Mouse (Mus musculus) layer of hippocampus, postnatal 14 days (tissue): ENCODE measurements around the gene Coro1c. TPM values are rescaled to one million over a fixed set of nuclear protein-coding genes. Genes with fewer than 3 reads are reported as not detected.

ENCODE experiments used
- DNase-seq, 2 experiments: peaks; one replicate each; pipeline ENCODE4 v3.0.0; 2021 to 2022; ENCODE audit warnings: low spot score in 2 of 2, mixed read lengths in 1 of 2
- long read RNA-seq, 2 experiments: library from polyadenylated mRNA; stranded (forward); transcript quantifications; one replicate each; pipeline ENCODE4 v2.0.0; 2021
- total RNA-seq, 2 experiments: library from RNA; stranded (reverse); gene quantifications; 2 replicates each; pipeline ENCODE4 v1.2.3; 2021

Coro1c gene
- 10 to 100 TPM; 87.9 to 94.2 TPM for total RNA-seq
- long read RNA-seq, experiment 1, transcript Coro1c-201 (11 exons, 3,491 nt) = major isoform, 26 of 40 reads
- long read RNA-seq, experiment 1, partial matches to known transcripts = 8 of 40 reads
- long read RNA-seq, experiment 1, other reads (novel, unspliced or antisense) = 6 of 40 reads
- long read RNA-seq, experiment 2, transcript Coro1c-201 (11 exons, 3,491 nt) = major isoform, 39 of 56 reads
- long read RNA-seq, experiment 2, partial matches to known transcripts = 13 of 56 reads
- long read RNA-seq, experiment 2, other reads (novel, unspliced or antisense) = 4 of 56 reads

GRCm38 (mm10) chr5:113908592-113909441 lies at the start of gene Coro1c:
TSS of gene Coro1c (minus strand) at chr5:113908758.
- DNase-seq = peak; percentile 98 to 99

- peak; percentile 72 to 78 for DNase-seq
These were observed 48.0 kb upstream of the Coro1c start for GRCm38 (mm10) chr5:113956510-113956909.

DNA sequence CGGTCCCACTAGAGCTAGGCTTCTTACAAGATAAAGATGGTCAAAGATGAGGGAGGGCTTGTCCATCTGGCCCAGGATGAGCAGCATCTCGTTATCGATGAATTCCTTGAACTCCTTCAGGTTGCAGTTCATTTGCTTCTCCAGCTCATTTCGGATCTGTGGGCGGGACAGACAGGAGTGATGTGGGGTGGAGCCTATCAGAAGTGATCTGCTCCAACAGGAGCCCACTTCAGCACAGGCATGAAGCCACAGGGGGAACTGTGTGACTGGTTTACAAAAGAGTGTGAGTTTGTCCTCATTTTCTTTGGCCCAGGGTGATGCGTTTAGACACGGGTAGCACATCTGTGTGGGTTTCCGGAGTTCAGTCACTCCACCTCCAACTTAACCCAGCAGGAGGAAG lies 47.1 kb upstream of the Coro1c start:
- DNase-seq = no peak

- DNase-seq = no peak
These were observed 46.7 kb upstream of the Coro1c start for GRCm38 (mm10) chr5:113955281-113955680.

DNA sequence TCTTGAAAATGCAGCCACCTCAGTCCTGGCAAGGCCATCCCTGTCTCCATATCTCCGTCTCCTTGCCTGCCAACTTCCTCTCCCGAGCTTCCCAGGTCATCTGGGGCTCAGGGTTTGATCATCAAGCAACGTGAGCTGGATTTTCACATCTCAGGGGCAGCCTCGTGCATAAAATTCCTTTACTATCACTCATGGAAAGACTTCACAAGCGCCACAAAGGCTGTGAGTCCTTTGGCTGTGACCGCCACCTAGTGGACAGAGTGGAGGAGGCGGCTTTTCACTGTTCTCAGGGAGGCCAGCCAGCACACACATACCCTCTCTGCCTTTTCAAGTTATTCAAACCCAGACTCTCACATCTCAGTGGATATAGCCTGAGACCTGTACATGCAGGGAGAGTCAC lies 45.9 kb upstream of the Coro1c start:
- peak; percentile 85 to 87 for DNase-seq

GRCm38 (mm10) chr5:113952519-113952918 lies 44.0 kb upstream of the Coro1c start:
- DNase-seq = no peak

- DNase-seq = no peak
These were observed 43.1 kb upstream of the Coro1c start for GRCm38 (mm10) chr5:113951693-113952071.

- DNase-seq = no peak
These were observed 42.5 kb upstream of the Coro1c start for GRCm38 (mm10) chr5:113950786-113951692.

DNA sequence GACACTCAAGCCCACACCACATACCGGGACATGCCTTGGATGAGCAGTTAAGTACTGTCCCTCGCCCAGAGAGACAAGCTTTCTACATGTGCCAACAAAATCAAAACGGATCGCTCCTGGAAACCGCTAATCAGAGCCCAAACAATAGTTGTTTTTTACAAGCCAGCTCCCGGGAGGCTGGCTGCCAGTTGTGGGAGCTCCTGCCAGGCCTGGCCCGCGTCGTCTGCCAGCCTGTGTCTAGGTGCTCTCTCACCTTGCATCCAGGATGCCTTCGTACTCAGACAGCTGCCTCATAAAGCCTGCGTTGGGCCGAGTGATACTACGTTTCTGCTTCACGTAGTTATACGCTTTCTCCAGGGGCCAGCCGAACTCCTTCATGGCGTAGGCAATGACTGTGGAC lies 41.6 kb upstream of the Coro1c start:
- DNase-seq = peak; percentile 43 to 48

GRCm38 (mm10) chr5:113947280-113947679 lies 38.7 kb upstream of the Coro1c start:
- no peak for DNase-seq

GRCm38 (mm10) chr5:113945126-113945525 lies 36.6 kb upstream of the Coro1c start:
- DNase-seq = no peak

DNA sequence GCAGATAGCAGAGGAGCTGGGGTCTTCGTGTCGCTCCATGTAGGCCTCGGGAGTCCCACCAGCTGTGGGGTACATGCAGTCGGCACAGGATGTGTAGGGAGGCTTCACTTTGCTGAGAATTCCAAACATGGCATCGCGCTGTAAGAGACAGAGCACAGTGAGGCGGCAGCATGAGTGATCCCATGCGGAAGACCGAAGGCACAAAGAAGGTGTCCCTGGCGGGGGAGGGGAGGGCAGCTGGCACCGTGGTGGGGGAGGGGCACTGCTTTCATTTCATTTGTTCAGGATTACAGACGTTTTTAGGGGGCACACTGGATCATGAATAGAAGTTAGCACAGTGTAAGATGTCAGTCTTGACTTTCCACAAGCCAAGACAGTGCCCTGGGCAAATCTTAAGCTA lies 34.8 kb upstream of the Coro1c start:
- no peak for DNase-seq

DNA sequence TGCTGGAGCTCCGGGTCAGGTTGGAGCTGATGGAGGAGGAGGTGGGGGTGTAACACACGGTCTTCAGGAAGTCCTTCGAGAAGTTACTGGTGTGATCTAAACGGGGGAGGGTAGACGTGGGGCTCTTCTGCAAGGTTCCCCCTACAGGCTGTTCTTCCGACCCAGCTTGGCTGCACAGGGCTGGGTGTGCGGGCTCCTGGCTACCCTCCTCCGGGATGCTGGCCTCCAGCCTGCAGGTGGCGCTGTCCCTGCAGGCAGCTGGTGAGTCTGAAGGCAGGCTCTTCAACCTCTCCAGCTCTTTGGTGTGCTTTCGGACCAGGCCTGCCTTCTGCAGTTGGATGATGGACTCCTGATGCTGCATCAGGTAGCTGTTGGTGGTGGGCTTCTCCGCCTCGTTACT lies 34.0 kb upstream of the Coro1c start:
- no peak for DNase-seq

DNA sequence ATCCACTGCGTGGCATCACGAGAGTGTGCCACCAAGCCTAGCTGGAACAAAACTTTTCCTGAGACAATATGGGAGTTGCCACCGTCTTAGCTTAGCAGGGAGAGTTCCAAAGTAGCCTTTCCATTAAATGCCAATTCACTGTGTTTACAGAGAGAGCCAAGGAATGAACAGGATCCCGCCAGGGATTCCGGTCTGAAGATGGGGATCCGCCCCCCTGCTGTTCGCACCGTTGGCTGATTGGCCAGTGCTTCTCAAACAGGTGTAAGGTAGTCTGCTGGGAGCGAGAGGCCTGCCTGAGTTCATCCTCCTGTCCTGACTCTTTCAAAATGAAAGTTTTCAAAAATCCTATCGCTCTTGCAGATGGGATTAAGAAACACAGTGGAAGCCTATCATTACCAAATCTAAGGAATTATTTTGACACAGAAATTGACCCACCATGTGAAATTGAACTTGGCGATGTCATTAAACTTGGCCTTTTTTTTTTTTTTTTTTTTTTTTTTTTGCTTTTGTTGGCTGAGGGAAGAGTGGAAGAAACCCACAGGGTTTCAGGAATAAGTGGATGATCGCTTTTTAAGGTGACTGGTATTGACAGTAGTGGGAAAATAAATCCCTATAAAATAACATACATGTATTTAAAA lies 30.8 kb upstream of the Coro1c start:
- no peak for DNase-seq

DNA sequence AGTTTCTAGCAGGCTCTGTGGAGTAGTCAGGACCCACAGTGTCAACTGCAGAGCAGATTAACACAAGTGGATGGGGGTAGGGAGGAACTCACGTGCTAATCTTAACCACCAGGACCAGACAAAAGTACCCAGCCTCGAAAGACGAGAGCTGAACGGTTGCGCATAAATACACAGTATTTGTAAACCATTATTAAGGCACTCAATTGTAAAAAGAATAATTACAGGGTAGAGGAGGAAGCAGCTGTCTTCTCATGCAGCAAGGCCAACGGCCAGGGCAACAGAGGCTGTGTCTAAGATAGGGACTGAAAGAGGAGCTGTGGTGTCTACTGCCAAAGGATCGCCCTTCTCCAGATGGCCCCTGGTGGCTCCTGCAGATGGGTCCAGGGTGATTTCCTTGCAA lies 29.1 kb upstream of the Coro1c start:
- no peak for DNase-seq

GRCm38 (mm10) chr5:113933889-113934288 lies 25.3 kb upstream of the Coro1c start:
- no peak for DNase-seq

DNA sequence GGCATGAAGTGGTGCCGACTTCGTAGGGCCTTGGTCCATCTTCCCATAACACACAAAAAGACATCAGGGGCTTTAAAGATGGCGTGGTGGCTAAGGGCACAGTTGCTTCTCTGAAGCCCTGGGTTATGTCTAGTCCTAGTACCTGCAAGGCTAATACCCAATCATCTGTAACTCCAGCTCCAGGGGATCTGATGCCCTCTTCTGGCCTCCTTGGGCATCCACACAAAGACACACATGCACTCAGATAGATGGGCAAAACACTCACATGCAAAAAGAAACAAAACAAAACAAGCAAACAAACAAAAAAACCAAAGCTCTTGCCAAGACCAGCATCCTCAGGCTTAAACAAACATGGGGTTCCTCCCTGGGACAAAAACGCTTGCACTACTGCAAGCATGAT lies 24.9 kb upstream of the Coro1c start:
- DNase-seq = no peak

GRCm38 (mm10) chr5:113932310-113932709 lies 23.8 kb upstream of the Coro1c start:
- no peak for DNase-seq

DNA sequence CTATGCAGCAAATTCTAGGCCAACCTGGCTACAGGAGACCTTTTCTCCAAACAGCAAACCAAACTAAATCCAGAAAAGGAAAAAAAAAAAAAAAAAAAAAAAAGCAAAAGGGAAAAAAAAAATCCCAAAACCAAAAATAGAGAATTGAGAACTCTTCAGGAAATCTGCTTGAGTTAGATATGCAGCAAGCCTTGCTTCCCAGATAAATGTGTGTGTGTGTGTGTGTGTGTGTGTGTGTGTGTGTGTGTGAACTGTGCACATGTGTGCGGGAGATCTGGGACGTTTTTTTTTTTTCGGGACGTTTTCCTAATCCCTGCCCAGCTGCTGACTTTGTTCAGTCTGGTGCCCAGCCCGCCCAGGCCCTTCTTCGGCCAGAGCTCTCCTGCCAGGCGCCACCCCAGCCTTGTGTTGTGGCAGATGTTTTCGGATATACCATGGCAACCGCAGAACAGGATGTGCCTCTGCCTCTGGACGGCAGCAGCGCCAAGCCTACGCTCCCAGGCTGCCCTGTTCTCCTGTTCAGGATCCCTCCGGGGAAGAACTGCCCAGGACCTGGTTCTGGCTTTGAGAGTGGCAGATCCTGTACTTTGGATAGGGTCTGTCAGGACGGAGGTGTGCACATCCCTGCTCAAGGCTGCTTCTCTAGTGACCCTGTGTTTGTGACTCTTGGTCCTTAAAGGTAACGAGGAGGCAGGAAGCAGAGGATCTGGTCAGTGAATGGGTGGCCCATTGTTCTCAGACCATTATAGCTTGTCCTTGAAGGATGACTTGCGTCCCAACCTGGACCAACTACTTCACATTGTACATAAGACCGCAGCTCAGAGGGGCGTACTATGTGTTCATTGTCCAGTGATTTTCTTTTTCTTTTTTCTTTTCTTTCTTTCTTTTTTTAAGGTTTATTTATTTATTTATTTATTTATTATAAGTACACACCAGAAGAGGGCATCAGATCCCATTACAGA lies 22.4 kb upstream of the Coro1c start:
- peak in 1 of 2 experiments; percentile 34 for DNase-seq
